Mouse (Mus musculus) neural tube, embryonic 15.5 days (tissue): ENCODE results near the gene Ajuba. TPM values are rescaled to one million over a fixed set of nuclear protein-coding genes. Genes with fewer than 3 reads are reported as not detected.

ENCODE experiments used
- ATAC-seq: fragments of 200-750 bp; cut with Nextera tagmentation; 2 replicates; pipeline ENCODE4 v1.8.0; 2017; ENCODE audit warnings: mild to moderate bottlenecking, moderate TSS enrichment, moderate library complexity; ENCODE audit not compliant: low FRiP score
- H3K27ac ChIP-seq: fragments of 300-500 bp; sonication (generic); replicated peaks from 2 replicates; pipeline ENCODE4 v1.5.1; 2015; ENCODE audit warnings: mild to moderate bottlenecking, inconsistent platforms
- H3K27me3 ChIP-seq: fragments of 300-500 bp; sonication (generic); replicated peaks from 2 replicates; pipeline ENCODE4 v1.6.1; 2015; ENCODE audit warnings: inconsistent platforms
- H3K36me3 ChIP-seq: fragments of 300-500 bp; sonication (generic); 2 replicates; pipeline ENCODE4 v1.6.1; 2015; ENCODE audit warnings: inconsistent platforms
- H3K4me1 ChIP-seq: fragments of 300-500 bp; sonication (generic); 2 replicates; pipeline ENCODE4 v1.6.1; 2015; ENCODE audit warnings: inconsistent platforms
- H3K4me2 ChIP-seq: fragments of 300-500 bp; sonication (generic); 2 replicates; pipeline ENCODE4 v1.6.1; 2015; ENCODE audit warnings: inconsistent platforms, mild to moderate bottlenecking, moderate library complexity
- H3K4me3 ChIP-seq: fragments of 300-500 bp; sonication (generic); replicated peaks from 2 replicates; pipeline ENCODE4 v1.5.1; 2015; ENCODE audit warnings: mild to moderate bottlenecking, inconsistent platforms
- H3K9ac ChIP-seq: fragments of 300-500 bp; sonication (generic); replicated peaks from 2 replicates; pipeline ENCODE4 v1.6.1; 2015; ENCODE audit warnings: mild to moderate bottlenecking, inconsistent platforms
- H3K9me3 ChIP-seq: fragments of 300-500 bp; sonication (generic); replicated peaks from 2 replicates; pipeline ENCODE4 v1.6.1; 2016; ENCODE audit warnings: inconsistent platforms
- WGBS: fragments of 180-500 bp; shearing (Covaris S2); methylation state at CpG from one replicate; pipeline ENCODE4 v1.1.7; 2015; ENCODE audit warnings: mixed read lengths; 5-methylcytosine and 5-hydroxymethylcytosine counted together
- polyA plus RNA-seq: library from polyadenylated mRNA; unstranded; fragments of >200 nt; fragmentation: Nextera tagmentation; extraction: Ambion mirVana; gene quantifications from 2 replicates; pipeline ENCODE4 v1.2.1, GENCODE M21; 2015

The Ajuba gene
- polyA plus RNA-seq, 1 experiment from 2014 or later = 6.1 TPM

DNA sequence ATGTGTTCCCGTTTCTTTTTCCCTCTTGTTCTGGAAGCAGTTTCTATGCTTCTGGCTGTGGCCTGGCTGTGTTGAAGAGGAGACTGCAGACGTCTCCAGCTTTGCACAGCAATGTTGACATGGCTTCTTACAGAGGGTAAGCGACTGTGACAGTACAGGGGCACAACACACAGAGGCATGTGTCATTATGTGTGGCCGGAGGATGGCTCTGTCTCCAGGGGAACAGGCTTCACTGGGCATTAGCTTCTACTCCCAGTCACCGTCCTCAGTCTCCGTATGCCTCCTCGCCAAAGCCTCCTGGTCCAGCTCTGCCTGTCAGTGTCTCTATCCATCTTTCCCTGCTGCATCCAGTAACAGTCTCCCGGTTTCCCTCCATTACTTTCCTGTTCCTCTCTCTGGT is 29.9 kb upstream of the Ajuba start:
- Histone ChIP-seq H3K4me1 (peaks cover 24% of the 10 kb centered on the region), H3K4me3 (no peak overlapping the region), H3K9ac (no peak overlapping the region), H3K27ac (no peak overlapping the region), H3K4me2 (no peak overlapping the region), H3K27me3 (no peaks in the 10 kb centered on the region), H3K9me3 (no peaks in the 10 kb centered on the region), H3K36me3 (peaks cover 7% of the 10 kb centered on the region; the same call in 1 of the 2 replicates)
- no peak for ATAC-seq
- 39% methylated on average over 8 of the region's 8 CpGs for WGBS

DNA sequence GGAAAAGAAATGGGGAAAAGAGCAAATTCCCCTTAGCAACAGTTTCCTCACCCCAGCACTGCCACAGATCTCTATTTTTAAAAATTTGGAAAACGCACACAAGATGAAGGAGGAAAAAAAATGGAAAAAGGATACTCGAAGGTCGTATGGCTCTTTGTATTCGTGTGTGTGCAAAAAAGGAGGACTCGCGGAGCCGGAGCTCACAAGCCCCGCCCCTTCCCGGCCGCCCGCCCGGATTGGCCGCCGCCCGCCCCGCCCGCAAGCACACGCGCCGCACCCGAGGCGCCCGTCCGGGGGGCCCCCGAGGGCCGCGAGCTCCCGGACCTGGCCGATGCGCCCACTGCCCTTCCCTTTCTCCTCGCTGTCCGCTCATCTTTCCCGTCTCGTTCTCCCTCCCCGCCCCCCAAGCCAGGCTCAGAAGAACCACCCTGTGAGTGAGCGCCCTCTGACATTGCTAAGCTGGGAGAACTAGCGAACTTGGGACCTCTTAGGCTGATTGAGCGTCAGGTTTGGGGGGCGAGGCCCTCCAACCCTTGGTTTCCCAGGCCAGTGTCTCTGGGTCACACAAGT is 28.5 kb upstream of the Ajuba start, which contains the start of gene 4931414P19Rik:
Gene 4931414P19Rik (minus strand): TSS at position 242 of the 570 bp plus-strand sequence.
- WGBS = under 1% methylated on average over 13 of the region's 39 CpGs
- Histone ChIP-seq H3K27ac (peak within 1 kb of the TSS; percentile 63), H3K9me3 (no peaks in the 10 kb centered on the region), H3K36me3 (peaks cover 1% of the 10 kb centered on the region; the same call in 1 of the 2 replicates), H3K4me3 (peak within 1 kb of the TSS; percentile 41), H3K9ac (0 out of 2 replicates have a peak within 1 kb of the TSS, but pooled peaks have one; percentile 30), H3K4me1 (peaks cover 26% of the 10 kb centered on the region), H3K27me3 (no peaks in the 10 kb centered on the region), H3K4me2 (peak within 1 kb of the TSS; percentile 58)
- peak; percentile 22 for ATAC-seq

DNA sequence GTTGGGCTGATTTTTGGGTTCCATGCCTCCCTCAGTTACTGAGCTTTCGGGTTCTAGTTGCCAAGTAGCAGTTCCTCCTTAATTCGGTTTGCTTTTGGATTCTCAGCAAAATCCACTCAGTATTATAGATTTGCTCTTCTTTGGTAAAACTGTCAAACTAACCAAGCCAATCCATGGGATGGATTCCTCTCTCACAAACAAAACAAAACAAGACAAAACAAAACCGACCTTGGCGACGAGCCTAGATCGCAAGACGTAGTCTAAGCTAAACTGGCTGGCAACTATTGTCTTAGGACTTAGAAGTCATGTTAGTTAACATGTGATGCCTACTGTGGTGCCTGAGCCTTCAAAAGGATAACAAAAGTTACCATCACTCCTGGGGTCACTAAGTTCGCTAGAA is 26.3 kb upstream of the Ajuba start:
- Histone ChIP-seq H3K36me3 (no peaks in the 10 kb centered on the region), H3K4me2 (peak overlapping the region; percentile 63), H3K27ac (peak overlapping the region; percentile 98), H3K4me1 (peaks cover 26% of the 10 kb centered on the region), H3K9me3 (no peaks in the 10 kb centered on the region), H3K27me3 (no peaks in the 10 kb centered on the region), H3K4me3 (peak overlapping the region; percentile 66), H3K9ac (no peak overlapping the region)
- WGBS = 85% methylated on average over 8 of the region's 8 CpGs
- ATAC-seq = no peak

DNA sequence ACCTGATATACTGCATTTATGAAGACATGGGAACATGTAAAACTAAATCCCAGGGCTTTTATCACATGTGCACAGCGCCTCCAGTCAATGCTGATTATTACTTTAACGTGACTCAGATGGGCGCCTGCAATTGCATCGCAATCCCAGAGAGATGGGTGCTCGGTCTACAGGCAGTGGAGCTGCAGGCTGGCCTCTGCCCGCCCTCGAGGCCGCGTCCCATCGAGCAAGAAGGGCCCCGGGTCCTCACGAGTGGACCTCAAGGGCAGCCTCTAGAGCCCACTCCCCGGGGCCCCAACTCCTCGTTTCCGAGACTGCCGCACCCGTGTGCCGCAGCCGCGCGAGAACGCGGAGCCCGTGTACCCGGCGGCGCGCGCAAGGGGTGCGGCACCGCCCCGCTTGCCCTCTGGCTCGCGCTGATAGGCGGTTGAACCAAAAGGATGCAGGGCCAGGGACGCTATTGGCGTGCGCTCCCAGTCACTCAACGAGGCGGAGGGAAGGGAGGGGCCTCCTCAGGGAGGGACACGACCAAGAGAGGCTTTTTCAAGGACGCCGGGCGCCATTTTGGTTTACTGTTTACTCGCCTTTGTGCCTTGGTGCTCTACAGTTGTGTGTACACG is 25.8 kb upstream of the Ajuba start:
- no peaks in the 10 kb centered on the region for H3K9me3 ChIP-seq
- peak overlapping the region; percentile 63 for H3K4me2 ChIP-seq
- H3K27ac ChIP-seq = peak overlapping the region; percentile 98
- peak overlapping the region; percentile 77 for H3K9ac ChIP-seq
- peaks cover 26% of the 10 kb centered on the region for H3K4me1 ChIP-seq
- peak; percentile 98 for ATAC-seq
- H3K36me3 ChIP-seq = no peaks in the 10 kb centered on the region
- WGBS = under 1% methylated on average over 46 of the region's 46 CpGs
- peak overlapping the region; percentile 66 for H3K4me3 ChIP-seq
- H3K27me3 ChIP-seq = no peaks in the 10 kb centered on the region

DNA sequence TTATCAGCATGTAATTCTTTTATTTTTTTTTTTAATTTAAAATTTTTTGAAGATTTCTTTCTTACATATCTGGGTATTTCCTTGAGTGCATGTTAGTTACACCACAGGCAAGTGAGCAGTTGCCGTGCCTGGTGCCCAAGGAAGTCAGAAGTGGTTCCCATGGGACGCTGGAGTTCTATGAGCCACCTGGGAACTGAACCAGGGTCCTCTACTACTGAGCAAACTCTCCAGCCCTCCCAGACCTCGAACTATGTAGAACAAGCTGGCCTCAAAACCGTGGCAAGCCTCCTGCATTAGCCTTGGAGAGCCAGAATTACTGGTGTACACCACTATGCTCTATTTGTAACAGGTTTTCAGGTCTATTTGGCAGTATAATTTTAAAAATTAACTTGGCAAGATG is 25.3 kb upstream of the Ajuba start:
- 28% methylated on average over 4 of the region's 4 CpGs for WGBS
- Histone ChIP-seq H3K27ac (peak overlapping the region; percentile 98), H3K4me2 (peak overlapping the region; percentile 63), H3K4me1 (peaks cover 26% of the 10 kb centered on the region), H3K9me3 (no peaks in the 10 kb centered on the region), H3K9ac (peak overlapping the region; percentile 77), H3K4me3 (peak overlapping the region; percentile 66), H3K27me3 (no peaks in the 10 kb centered on the region), H3K36me3 (no peaks in the 10 kb centered on the region)
- peak; percentile 43 for ATAC-seq

DNA sequence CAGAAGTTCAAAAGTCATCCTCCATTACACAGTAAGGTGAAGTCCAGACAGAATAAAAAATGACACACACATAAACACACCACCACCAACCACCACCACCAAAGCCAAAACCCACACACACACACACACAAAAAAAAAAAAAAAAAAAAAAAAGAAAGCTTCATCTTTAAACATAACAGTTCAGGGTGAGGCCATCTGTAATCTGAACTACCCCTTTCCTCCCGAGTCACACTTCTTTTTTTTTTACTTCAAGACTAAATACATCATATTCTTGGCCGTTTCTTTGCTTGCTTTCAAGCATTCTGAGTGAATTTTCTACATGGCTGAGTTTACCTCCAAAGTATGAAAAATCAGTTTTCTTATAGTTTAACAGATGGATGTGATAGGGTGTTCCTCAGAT is 24.2 kb upstream of the Ajuba start:
- H3K9me3 ChIP-seq = no peaks in the 10 kb centered on the region
- WGBS = 85% methylated on average over 2 of the region's 2 CpGs

DNA sequence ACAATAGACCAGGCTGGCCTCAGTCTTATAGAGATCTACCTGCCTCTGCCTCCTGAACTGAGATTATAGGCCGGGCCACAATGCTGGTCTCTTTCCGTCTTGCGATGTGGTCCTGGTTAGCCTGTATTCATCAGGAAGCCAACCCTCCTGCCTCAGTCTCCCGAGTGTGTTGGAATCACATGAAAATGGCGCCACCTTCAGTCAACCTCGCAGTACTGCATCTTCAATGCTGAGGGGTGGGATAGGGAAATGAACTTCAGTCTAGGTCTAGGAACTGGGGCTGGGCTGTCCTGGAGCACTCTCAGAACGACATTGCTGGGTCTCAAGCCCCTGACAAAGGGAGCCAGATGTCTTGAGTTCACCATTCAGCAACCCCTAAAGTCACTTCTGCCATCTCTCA is 19.7 kb upstream of the Ajuba start:
- no peak overlapping the region for H3K27ac ChIP-seq
- no peaks in the 10 kb centered on the region for H3K27me3 ChIP-seq
- H3K9ac ChIP-seq = no peak overlapping the region
- WGBS = 78% methylated on average over 7 of the region's 7 CpGs
- no peaks in the 10 kb centered on the region for H3K9me3 ChIP-seq
- ATAC-seq = no peak
- H3K4me3 ChIP-seq = no peak overlapping the region
- H3K4me1 ChIP-seq = peaks cover 10% of the 10 kb centered on the region
- no peak overlapping the region for H3K4me2 ChIP-seq
- H3K36me3 ChIP-seq = peaks cover 4% of the 10 kb centered on the region; the same call in 1 of the 2 replicates

More for the DNA sequence above, 24.2 kb upstream of the Ajuba start:
- no peak for ATAC-seq
- no peak overlapping the region for H3K4me3 ChIP-seq
- no peak overlapping the region for H3K4me2 ChIP-seq
- no peaks in the 10 kb centered on the region for H3K36me3 ChIP-seq
- H3K4me1 ChIP-seq = peaks cover 26% of the 10 kb centered on the region
- H3K9ac ChIP-seq = no peak overlapping the region
- H3K27ac ChIP-seq = no peak overlapping the region
- H3K27me3 ChIP-seq = no peaks in the 10 kb centered on the region

DNA sequence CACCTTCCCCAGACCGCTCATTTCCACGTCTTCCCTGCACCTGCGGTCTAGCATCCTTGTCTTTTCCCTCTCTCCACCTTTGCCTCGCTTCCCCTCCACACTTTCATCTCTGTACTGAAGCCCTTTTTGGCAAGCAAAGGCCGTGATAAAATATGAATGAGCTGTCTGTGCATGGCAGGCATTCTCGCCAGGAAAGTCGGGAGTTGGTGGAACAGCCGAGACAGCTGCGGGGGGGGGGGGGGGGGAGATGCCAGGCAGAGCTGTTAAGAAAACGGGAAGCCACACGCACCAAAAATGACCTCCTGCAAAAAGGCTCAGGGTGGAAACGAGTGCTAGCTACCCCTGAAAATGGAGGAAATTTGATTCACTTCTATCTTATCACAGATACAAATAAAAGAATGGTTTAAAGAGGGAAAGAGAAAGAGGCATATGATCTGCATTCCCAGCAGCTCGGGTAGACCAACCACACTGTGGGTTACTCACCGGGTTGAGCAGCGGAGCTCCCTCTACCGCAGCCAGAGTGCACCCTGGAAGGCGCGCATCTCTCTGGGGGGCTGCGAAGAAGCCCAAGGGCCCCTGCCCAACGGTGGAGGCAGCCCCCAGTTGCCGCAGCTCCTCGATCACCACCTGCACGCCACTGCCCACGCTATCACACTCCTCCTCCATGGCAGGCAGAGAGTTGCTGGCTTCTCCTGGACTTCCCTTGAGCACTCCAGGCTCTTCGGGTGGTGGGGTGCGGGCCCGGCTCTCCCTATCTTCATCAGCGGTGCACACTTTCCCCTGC is 17.5 kb upstream of the Ajuba start:
- ATAC-seq = no peak
- no peak overlapping the region for H3K4me2 ChIP-seq
- peaks cover 9% of the 10 kb centered on the region for H3K4me1 ChIP-seq
- H3K9me3 ChIP-seq = no peaks in the 10 kb centered on the region
- H3K27me3 ChIP-seq = no peaks in the 10 kb centered on the region
- H3K4me3 ChIP-seq = no peak overlapping the region
- H3K36me3 ChIP-seq = peaks cover 7% of the 10 kb centered on the region; the same call in 1 of the 2 replicates
- 69% methylated on average over 27 of the region's 28 CpGs for WGBS
- H3K27ac ChIP-seq = no peak overlapping the region
- H3K9ac ChIP-seq = no peak overlapping the region

DNA sequence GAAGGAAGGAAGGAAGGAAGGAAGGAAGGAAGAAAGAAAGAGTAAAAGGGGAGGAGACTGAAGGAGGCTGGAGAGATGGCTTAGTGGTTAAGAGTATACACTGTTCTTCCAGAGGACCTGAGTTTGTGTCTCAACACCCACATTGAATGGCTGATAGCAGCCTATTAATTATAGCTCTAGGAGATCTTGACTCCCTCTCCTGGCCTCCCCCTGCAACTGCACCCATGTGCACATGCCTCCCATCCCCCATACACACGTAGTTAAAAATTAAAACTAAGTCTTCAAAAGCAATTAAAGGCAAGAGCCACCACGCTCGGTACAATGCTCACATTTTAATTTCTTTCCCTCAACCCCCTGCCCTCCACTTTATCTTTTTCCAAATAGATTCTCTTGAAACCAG is 16.7 kb upstream of the Ajuba start:
- Histone ChIP-seq H3K4me1 (peaks cover 9% of the 10 kb centered on the region), H3K9ac (no peak overlapping the region), H3K4me3 (no peak overlapping the region), H3K27me3 (no peaks in the 10 kb centered on the region), H3K36me3 (peaks cover 7% of the 10 kb centered on the region; the same call in 1 of the 2 replicates), H3K4me2 (no peak overlapping the region), H3K9me3 (no peaks in the 10 kb centered on the region), H3K27ac (no peak overlapping the region)
- ATAC-seq = no peak
- WGBS = 90% methylated on average over 3 of the region's 3 CpGs

DNA sequence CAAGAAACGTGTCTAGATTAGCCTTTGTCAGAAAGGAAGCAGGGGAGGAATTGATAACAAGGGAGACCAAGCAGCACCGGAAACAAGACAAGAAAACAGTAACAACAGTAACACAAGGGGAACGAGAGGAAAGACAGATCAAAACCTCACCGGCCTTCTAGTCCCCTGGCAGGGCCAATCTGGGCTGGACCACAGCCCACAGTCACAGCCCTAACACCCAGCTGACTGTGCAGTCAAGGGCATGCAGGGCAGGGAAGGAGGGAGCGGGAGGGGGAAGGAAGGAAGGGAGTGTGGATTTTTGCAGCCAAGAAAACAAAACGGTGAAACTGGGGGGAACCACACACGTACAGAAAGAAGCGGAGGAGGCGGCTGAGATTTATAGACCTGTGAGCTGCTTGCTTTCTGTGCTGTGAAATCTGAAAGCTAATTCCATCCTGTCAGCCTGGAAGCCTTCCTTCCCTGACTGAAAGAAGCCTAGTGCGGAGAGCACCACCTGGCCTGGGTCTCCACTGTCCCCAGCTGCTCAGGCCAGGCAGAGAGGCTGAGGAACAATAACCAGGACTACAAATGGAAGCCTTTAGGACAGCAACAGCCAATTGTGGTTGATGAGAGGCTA is 15.1 kb upstream of the Ajuba start:
- Histone ChIP-seq H3K4me3 (no peak overlapping the region), H3K4me1 (peaks cover 9% of the 10 kb centered on the region), H3K4me2 (no peak overlapping the region), H3K27ac (peak overlapping the region; percentile 74), H3K9me3 (no peaks in the 10 kb centered on the region), H3K27me3 (no peaks in the 10 kb centered on the region), H3K36me3 (peaks cover 7% of the 10 kb centered on the region; the same call in 1 of the 2 replicates), H3K9ac (peak overlapping the region; percentile 14; the same call in 1 of the 2 replicates)
- WGBS = 30% methylated on average over 10 of the region's 10 CpGs
- peak; percentile 60 for ATAC-seq

DNA sequence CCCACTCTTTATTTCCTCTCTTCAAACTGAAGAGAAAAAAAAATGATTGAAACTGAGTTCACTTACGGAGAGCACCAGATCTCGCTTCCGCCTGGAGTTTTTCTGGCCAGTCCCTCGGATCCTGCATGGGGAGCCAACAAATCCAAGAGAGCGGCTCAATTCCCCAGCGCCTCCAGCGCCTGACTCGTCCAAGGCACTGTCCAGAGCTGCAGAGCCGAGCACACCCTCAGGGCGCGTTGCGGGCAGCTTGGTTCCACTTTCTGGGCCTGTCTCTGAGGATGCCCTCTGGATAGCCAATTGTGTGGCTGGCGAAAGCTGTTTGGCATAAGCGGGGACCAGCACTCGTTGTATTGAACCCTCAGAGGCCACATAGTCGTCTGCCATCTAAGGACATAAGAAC is 13.7 kb upstream of the Ajuba start:
- no peak overlapping the region for H3K4me3 ChIP-seq
- no peak overlapping the region for H3K27ac ChIP-seq
- ATAC-seq = no peak
- no peaks in the 10 kb centered on the region for H3K27me3 ChIP-seq
- H3K9me3 ChIP-seq = no peaks in the 10 kb centered on the region
- no peak overlapping the region for H3K4me2 ChIP-seq
- 95% methylated on average over 16 of the region's 16 CpGs for WGBS
- no peak overlapping the region for H3K9ac ChIP-seq
- peaks cover 9% of the 10 kb centered on the region for H3K4me1 ChIP-seq
- H3K36me3 ChIP-seq = peaks cover 9% of the 10 kb centered on the region; the same call in 1 of the 2 replicates
